Mouse (Mus musculus) erythroblast, embryonic 14.5 days (primary cell): ENCODE measurements around the gene Sptbn4. TPM values are rescaled to one million over a fixed set of nuclear protein-coding genes. Genes with fewer than 3 reads are reported as not detected.

ENCODE experiments used
- H3K27me3 ChIP-seq: 2 replicates; pipeline ENCODE4 v1.6.1; 2012; ENCODE audit warnings: inconsistent platforms; ENCODE audit not compliant: control insufficient read depth
- H3K36me3 ChIP-seq: 2 replicates; pipeline ENCODE4 v1.6.1; 2012; ENCODE audit warnings: mild to moderate bottlenecking, inconsistent platforms; ENCODE audit not compliant: control insufficient read depth
- H3K4me1 ChIP-seq: 2 replicates; pipeline ENCODE4 v1.6.1; 2012; ENCODE audit warnings: inconsistent platforms; ENCODE audit not compliant: control insufficient read depth
- H3K4me3 ChIP-seq: replicated peaks from 2 replicates; pipeline ENCODE3; 2012; ENCODE audit warnings: moderate library complexity, mild to moderate bottlenecking, inconsistent platforms
- H3K9me3 ChIP-seq: 2 replicates; pipeline ENCODE4 v1.6.1; 2012; ENCODE audit warnings: low read length, inconsistent platforms, mixed read lengths; ENCODE audit not compliant: control insufficient read depth
- GATA1 ChIP-seq: IDR thresholded peaks from 2 replicates; pipeline ENCODE4 v1.6.1; 2012; ENCODE audit warnings: low read length, inconsistent platforms, mixed read lengths
- TAL1 ChIP-seq: IDR thresholded peaks from 3 replicates; pipeline ENCODE4 v1.6.1; 2012; ENCODE audit warnings: low read length, inconsistent platforms, mixed read lengths
- polyA plus RNA-seq: library from polyadenylated mRNA; stranded (reverse); fragments of >175 nt; gene quantifications from 2 replicates; pipeline ENCODE4 v1.2.3, GENCODE M21; 2012

Gene Sptbn4
- polyA plus RNA-seq, 1 experiment, result 0.01 TPM

DNA sequence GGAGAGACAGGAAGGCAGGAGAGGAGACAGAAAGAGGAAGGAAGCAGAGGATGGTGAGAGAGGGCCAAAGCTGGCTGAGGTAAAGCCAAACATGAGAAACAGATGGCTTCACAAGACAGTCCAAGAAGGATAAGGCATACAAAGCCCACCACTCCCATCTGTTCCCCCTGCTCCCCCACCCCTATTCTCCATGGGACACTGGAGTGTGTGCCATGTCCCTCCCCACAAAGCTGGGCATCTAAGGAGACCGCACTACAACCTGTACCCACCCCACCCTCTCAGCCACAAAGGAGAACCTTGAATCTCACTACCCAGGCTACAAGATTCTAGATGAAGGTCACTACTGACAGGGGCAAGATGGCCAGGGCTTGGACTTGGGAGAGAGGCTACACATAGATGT is 20.1 kb downstream of the Sptbn4 start:
- Histone ChIP-seq H3K36me3 (no peaks in the 10 kb centered on the region), H3K4me1 (no peaks in the 10 kb centered on the region; the same call in 1 of the 2 replicates), H3K27me3 (peaks cover 32% of the 10 kb centered on the region), H3K4me3 (no peak overlapping the region), H3K9me3 (peaks cover 6% of the 10 kb centered on the region)
- TF ChIP-seq TAL1 (no peak), GATA1 (no peak)

DNA sequence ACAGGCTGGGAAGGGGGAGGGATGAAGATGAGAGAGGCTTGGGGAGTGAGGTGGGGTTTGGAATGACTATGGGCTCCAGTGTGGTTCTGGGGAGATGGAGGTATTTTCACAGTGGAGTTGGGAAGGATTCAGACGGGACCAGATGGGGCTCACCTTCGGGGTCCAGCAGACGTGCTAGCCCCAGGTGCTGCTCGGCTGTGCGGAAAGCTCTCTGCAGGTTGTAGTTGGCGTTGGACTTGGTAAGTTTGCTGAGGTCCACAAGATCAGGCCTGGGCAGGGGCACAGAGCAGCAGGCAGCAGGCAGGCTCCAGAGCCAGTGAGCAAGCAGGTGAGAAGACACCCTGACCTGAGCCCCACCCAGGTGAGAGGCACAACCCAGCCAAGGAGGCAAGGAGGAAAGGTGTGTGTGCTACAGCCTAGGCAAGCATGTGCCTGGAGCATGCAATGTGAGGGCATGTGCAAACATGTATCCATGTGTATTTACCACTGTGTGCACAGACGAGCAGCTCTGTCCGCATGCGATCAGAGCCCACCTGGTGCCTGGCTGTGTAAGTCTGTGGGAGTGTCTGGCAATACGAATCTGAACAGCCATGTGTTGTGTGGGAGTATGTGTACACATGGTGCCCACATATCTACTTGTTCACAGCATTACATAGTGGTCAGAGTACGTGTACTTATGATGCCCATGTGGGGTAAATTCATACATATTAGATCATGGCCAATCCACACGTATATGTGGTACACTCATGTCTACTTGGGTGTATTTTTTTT is 23.7 kb downstream of the Sptbn4 start:
- no peaks in the 10 kb centered on the region for H3K4me1 ChIP-seq
- TF ChIP-seq GATA1 (no peak), TAL1 (no peak)
- no peaks in the 10 kb centered on the region for H3K36me3 ChIP-seq
- no peak overlapping the region for H3K4me3 ChIP-seq
- peaks cover 4% of the 10 kb centered on the region for H3K9me3 ChIP-seq
- H3K27me3 ChIP-seq, result peaks cover 12% of the 10 kb centered on the region

DNA sequence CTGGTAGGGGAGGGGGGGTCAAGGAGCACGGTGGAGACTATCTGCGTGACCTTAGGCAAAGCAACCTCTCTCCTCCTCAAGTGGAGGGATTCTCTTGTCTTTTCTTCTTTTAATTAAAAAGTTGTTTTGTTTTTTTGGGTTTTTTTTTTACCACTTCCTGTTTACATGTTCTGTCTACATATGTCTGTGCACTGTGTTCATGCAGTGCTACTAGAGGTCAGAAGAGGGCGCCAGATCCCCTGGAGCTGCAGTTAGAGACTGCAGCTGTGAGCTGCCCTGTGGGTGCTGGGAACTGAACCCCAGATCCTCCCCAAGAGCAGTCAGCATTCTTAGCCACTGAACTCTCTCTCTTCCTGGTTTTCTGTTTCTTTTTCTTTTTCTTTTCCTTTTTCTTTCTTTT is 28.4 kb downstream of the Sptbn4 start:
- no peaks in the 10 kb centered on the region for H3K36me3 ChIP-seq
- no peaks in the 10 kb centered on the region for H3K4me1 ChIP-seq
- peaks cover 8% of the 10 kb centered on the region for H3K27me3 ChIP-seq
- TF ChIP-seq TAL1 (no peak), GATA1 (no peak)
- peaks cover 4% of the 10 kb centered on the region for H3K9me3 ChIP-seq
- no peak overlapping the region for H3K4me3 ChIP-seq

DNA sequence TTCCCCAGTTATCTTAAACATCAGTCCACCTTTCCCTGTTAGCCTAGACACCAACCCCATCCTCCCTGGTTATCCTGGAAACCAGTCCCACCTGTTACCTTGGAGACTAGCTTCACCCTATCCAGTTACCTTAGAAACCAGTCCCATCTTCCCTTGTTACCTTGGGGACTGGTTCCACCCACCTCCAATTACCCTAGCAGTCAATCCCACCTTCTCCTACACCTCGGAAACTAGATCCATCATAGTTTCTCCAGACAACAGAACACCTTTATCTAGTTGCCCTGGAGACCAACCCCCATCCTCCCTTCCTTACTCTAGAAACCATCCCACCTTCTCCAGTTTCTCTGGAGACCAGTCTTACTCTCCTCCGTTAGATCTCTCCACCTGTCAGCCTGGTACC is 30.3 kb downstream of the Sptbn4 start:
- peaks cover 11% of the 10 kb centered on the region for H3K27me3 ChIP-seq
- no peaks in the 10 kb centered on the region for H3K4me1 ChIP-seq
- TF ChIP-seq TAL1 (no peak), GATA1 (no peak)
- no peak overlapping the region for H3K4me3 ChIP-seq
- H3K36me3 ChIP-seq, result no peaks in the 10 kb centered on the region
- H3K9me3 ChIP-seq, result peaks cover 4% of the 10 kb centered on the region

DNA sequence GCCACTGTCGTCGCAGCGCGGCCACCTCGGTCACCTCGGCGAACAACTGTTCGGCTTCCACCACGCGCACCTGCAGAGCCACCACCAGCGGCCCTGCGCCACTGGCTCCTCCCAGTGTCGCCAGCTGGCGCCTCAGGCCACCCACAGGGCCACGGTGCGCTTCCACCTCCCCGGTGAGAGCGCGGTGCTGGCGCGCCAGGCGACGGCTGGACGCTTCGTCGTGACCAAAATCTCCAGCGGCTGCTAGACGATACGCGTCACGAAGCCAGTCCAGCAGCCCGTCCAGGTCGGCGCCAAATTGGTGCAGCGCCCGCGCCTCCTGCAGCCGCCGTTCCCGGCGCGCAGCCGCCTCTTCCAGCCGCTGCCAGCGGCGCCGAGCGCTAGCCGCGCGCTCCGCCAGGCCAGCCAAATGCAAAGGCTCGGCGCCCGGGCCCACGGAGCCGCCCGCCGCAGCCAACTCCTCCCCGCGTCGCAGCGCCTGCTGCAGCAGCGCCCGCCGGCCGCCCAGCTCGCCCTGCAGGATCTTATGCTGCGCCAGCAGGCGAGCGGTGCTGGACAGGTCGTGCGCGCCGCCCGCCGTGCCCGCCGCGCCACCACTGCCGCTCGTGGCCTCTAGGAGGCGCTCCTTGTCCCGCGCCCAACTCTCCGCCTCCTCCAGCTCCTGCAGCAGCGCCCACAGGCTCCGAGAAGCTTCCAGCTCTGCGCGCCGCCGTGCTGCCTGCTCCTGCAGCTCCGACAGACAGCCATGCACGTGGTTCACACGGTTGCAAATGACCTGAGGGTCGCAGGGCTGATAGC is 38.9 kb downstream of the Sptbn4 start:
- Histone ChIP-seq H3K36me3 (no peaks in the 10 kb centered on the region), H3K27me3 (peaks cover 79% of the 10 kb centered on the region), H3K4me3 (peak overlapping the region; percentile 1), H3K4me1 (peaks cover 9% of the 10 kb centered on the region), H3K9me3 (peaks cover 10% of the 10 kb centered on the region)
- TF ChIP-seq TAL1 (no peak), GATA1 (no peak)

DNA sequence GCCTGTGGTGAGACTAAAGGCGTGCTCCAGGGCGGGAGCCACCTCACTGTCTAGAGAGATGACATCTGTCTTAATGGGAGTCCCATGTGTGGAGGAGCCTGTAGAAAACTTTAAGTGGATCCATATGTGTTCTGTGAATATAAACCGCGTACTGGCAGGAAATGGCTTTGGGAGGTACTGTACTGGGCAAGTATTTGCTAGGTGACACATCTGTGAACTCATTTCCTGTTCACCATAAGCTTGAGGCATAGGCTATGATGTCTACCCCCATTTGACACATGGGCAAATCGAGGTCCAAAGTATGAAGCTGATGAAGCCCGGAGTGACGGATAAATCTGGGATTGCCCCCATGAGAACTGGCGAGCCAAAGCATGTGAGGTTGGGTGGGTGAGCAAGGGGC is 39.7 kb downstream of the Sptbn4 start:
- Histone ChIP-seq H3K4me1 (peaks cover 9% of the 10 kb centered on the region), H3K36me3 (no peaks in the 10 kb centered on the region), H3K4me3 (no peak overlapping the region), H3K27me3 (peaks cover 86% of the 10 kb centered on the region), H3K9me3 (peaks cover 14% of the 10 kb centered on the region)
- TF ChIP-seq TAL1, result no peak
- TF ChIP-seq GATA1, result no peak

DNA sequence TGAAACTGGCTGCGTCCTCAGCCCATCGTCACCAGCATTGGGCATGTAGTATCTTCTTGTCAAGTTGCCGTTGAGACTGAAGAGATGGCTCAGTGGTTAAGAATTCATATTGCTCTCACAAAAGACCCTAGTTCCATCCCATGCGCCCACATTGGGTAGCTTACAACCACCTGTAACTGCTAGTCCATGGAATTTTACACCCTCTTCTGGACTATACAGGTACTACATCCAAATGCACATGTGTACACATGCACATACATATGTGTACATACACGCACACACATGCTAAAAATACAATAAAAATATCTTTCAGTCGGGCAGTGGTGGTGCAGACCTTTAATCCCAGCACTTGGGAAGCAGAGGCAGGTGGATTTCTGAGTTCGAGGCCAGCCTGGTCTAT is 41.0 kb downstream of the Sptbn4 start:
- TF ChIP-seq TAL1 (no peak), GATA1 (no peak)
- H3K4me1 ChIP-seq, result peaks cover 9% of the 10 kb centered on the region
- H3K9me3 ChIP-seq, result peaks cover 14% of the 10 kb centered on the region
- H3K27me3 ChIP-seq, result peaks cover 97% of the 10 kb centered on the region
- no peak overlapping the region for H3K4me3 ChIP-seq
- no peaks in the 10 kb centered on the region for H3K36me3 ChIP-seq

DNA sequence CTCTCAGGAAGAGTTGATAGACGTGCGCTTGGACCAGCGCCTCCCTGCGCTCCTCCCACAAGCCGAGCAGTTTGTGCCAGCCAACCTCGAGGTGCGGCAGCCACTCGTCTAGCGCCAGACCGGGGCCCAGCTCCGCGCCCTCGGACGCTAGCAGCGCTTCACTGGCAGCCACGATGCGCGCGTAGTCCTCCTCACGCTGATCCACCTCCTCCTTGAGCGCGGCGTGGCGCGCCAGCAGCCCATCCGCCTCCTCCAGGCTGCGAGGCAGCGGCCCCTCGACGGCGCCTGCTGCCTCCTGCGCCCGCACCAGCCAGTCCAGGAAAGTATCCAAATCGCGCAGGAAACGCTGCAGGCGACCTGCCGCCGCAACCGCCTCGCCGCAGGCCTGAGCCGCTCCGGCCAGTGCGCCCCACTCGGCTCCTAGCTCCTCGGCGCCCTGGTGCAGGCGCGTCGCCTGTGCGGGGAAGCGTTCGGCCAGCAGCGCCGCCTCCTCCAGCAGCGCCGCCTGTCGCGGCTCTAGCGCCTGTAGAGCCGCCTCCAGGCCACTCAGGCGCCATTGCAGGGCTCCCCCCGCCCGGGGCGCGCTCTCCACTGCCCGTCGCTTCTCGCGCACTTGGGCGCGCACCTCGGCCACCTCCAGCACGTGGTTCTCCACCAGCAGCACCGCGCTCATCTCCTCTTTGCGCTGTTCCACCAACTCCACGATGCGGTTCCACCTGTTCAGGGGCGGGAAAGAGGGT is 43.1 kb downstream of the Sptbn4 start:
- H3K4me3 ChIP-seq, result no peak overlapping the region
- no peaks in the 10 kb centered on the region for H3K36me3 ChIP-seq
- no peak for TF ChIP-seq GATA1
- no peak for TF ChIP-seq TAL1
- peaks cover 14% of the 10 kb centered on the region for H3K9me3 ChIP-seq
- peaks cover 9% of the 10 kb centered on the region for H3K4me1 ChIP-seq
- H3K27me3 ChIP-seq, result peaks cover 91% of the 10 kb centered on the region

DNA sequence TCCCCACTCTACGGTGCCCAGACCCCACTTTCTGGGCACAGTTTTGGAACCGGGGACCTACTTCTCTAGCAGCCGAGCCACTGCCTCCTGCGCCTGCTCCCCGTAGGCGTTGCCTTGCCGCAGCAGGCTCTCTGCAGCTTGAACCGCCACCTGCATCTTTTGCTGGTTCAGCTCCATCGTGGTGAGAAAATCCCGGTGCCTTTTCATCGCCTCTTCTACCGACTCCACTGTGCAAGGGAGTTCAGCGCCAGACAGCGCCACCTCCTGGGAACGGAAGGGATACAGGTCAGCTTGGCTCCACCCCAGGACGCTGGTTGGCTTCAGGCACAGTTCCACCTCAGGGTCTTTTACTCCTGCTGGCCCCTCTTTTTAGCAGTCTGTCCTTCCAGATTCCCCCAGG is 44.8 kb downstream of the Sptbn4 start:
- H3K4me3 ChIP-seq, result no peak overlapping the region
- peaks cover 88% of the 10 kb centered on the region for H3K27me3 ChIP-seq
- TF ChIP-seq TAL1, result no peak
- no peak for TF ChIP-seq GATA1

More for the DNA sequence above, 44.8 kb downstream of the Sptbn4 start:
- Histone ChIP-seq H3K9me3 (peaks cover 11% of the 10 kb centered on the region), H3K36me3 (no peaks in the 10 kb centered on the region), H3K4me1 (no peaks in the 10 kb centered on the region)
